Mouse (Mus musculus) macrophage (primary cell): ENCODE measurements at regions not wholly inside any gene's neighbourhood (a gene's known extent, or its start where the extent isn't known, plus 50 kb on each side); places are given as distances from the start of the nearest gene placed in this dataset.
A peak's percentile ranks its signal among the peaks of the same experiment; 100 is the strongest.

Source experiments
- H3K27ac ChIP-seq: fragments of 350-480 bp; formaldehyde crosslinking; 2 replicates; pipeline ENCODE4 v1.9.0; 2021
- H3K36me3 ChIP-seq: fragments of 350-480 bp; formaldehyde crosslinking; 2 replicates; pipeline ENCODE4 v1.9.0; 2021; ENCODE audit errors: inconsistent target
- H3K4me3 ChIP-seq: fragments of 350-480 bp; formaldehyde crosslinking; 2 replicates; pipeline ENCODE4 v1.9.0; 2021; ENCODE audit errors: inconsistent target
- H3K79me2 ChIP-seq: fragments of 350-480 bp; formaldehyde crosslinking; 2 replicates; pipeline ENCODE4 v1.9.0; 2021; ENCODE audit errors: inconsistent target
- WGBS: methylation state at CpG from one replicate; pipeline ENCODE4 v1.1.7; 2026; ENCODE audit warnings: inconsistent platforms; ENCODE audit not compliant: missing documents; 5-methylcytosine and 5-hydroxymethylcytosine counted together

- H3K4me3 ChIP-seq, result no peak overlapping the region
- WGBS, result 91% methylated on average over 1 of the region's 1 CpGs
- no peak overlapping the region for H3K27ac ChIP-seq
- H3K36me3 ChIP-seq, result no peaks in the 10 kb centered on the region
- no peaks in the 10 kb centered on the region for H3K79me2 ChIP-seq
Observed at GRCm38 (mm10) chr10:16545445-16545844, 1177.6 kb upstream of the Cited2 start.

GRCm38 (mm10) chr10:16552861-16553635 lies 1170.0 kb upstream of the Cited2 start:
- H3K36me3 ChIP-seq, result no peaks in the 10 kb centered on the region
- WGBS, result 56% methylated on average over 3 of the region's 3 CpGs
- H3K79me2 ChIP-seq, result no peaks in the 10 kb centered on the region
- H3K4me3 ChIP-seq, result no peak overlapping the region
- no peak overlapping the region for H3K27ac ChIP-seq

DNA sequence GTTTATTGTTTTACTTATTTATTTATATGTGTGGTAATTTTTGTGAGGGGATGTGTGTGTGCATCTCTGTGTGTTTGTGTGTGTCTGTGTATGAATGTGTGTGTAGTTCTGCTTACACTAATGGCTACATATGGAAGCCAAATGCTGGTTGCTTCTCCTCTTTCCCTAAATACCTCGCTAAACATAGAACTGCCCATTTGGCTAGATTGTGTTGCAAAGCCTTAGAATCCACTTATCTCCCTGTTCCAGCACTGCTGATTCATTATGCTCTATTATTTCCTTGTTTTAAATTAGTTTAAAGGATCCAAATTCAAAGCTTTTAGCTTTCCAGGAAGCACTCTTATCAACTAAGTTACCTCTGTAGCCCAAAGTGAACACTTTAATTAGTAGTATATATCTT lies 1148.5 kb upstream of the Cited2 start:
- no peak overlapping the region for H3K27ac ChIP-seq
- H3K4me3 ChIP-seq, result no peak overlapping the region
- H3K36me3 ChIP-seq, result no peaks in the 10 kb centered on the region
- no peaks in the 10 kb centered on the region for H3K79me2 ChIP-seq
- 73% methylated on average over 1 of the region's 1 CpGs for WGBS

- no peak overlapping the region for H3K27ac ChIP-seq
- 95% methylated on average over 4 of the region's 4 CpGs for WGBS
- no peaks in the 10 kb centered on the region for H3K36me3 ChIP-seq
- H3K4me3 ChIP-seq, result no peak overlapping the region
- H3K79me2 ChIP-seq, result no peaks in the 10 kb centered on the region
Observed at GRCm38 (mm10) chr10:16578554-16579078, 1144.4 kb upstream of the Cited2 start.

GRCm38 (mm10) chr10:16580200-16580599 lies 1142.8 kb upstream of the Cited2 start:
- H3K79me2 ChIP-seq, result no peaks in the 10 kb centered on the region
- 97% methylated on average over 3 of the region's 3 CpGs for WGBS
- no peak overlapping the region for H3K4me3 ChIP-seq
- H3K27ac ChIP-seq, result no peak overlapping the region
- H3K36me3 ChIP-seq, result no peaks in the 10 kb centered on the region

GRCm38 (mm10) chr10:16588833-16589232 lies 1134.2 kb upstream of the Cited2 start:
- Histone ChIP-seq H3K27ac (peak overlapping the region; percentile 46), H3K79me2 (no peaks in the 10 kb centered on the region), H3K4me3 (no peak overlapping the region), H3K36me3 (no peaks in the 10 kb centered on the region)
- 92% methylated on average over 2 of the region's 2 CpGs for WGBS

DNA sequence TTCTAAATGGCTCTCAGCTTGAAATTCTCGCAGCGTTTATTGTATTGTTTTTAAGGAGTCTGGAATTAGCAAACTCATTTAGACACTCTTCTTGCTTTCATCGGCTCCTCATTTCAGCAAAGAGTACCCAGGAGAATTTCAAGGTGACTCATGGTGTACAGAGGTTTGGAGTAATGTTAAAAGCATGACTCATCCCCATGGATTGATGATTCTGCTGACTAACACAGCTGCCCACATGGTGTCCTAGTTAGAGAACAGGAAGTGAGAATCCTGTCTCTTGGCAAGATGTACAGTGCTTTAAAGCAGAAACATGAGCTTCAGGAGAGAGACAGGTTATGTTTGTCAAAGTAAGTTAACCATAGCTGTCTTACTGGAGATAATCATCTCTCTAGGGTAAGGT lies 1133.6 kb upstream of the Cited2 start:
- H3K79me2 ChIP-seq, result no peaks in the 10 kb centered on the region
- 78% methylated on average over 3 of the region's 3 CpGs for WGBS
- no peak overlapping the region for H3K4me3 ChIP-seq
- H3K36me3 ChIP-seq, result no peaks in the 10 kb centered on the region
- H3K27ac ChIP-seq, result peak overlapping the region; percentile 46

- 63% methylated on average over 4 of the region's 4 CpGs for WGBS
- Histone ChIP-seq H3K79me2 (no peaks in the 10 kb centered on the region), H3K36me3 (no peaks in the 10 kb centered on the region), H3K27ac (no peak overlapping the region), H3K4me3 (no peak overlapping the region)
Observed at GRCm38 (mm10) chr10:16592870-16593269, 1130.1 kb upstream of the Cited2 start.

DNA sequence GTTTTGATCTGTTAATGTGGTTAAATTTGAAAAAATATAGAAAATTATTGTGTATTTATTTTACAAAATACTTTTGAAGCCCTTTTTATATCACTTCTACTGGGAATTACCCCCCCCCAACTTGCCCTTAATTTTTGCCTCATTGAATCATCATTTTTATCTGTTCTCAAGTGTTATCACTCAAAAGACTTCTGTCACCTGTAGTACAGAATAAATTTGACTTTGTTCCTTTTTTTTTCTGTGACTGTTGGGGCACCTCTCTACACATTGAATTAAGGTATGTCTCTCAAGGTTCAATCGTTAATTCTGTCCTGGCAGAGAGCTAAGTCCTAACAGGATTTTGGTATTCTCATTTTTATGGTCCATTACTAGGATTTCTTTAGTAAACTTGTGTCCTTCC lies 1123.0 kb upstream of the Cited2 start:
- H3K4me3 ChIP-seq, result no peak overlapping the region
- no peaks in the 10 kb centered on the region for H3K36me3 ChIP-seq
- H3K79me2 ChIP-seq, result no peaks in the 10 kb centered on the region
- 100% methylated on average over 1 of the region's 1 CpGs for WGBS
- no peak overlapping the region for H3K27ac ChIP-seq

DNA sequence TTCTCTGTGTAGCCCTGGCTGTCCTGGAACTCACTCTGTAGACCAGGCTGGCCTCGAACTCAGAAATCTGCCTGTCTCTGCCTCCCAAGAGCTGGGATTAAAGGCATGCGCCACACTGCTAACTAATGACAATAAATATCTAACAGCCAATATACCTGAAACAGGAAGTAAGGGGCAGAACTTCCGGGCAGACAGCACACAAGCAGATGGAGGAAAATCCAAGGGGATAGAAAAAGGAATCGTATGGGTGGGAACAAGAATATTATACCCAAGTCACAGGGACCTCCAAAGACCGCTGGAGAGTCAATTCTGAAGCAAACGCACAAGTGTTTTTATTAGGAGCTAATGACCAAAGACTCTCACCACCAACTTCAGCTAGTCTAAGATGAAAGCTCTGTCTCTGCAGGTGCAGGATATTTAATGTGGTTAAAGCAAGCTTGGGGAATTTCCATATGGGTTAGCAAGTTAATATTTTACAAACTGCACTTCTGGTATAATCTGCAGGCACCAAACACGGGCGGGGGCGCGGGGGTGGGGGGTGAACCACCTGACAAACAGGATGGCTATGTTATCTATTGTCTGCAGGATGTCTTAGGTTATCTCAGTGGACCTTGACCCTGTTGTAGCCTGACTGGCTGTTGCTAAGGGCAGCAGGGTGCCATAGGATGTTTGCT lies 1122.3 kb upstream of the Cited2 start:
- Histone ChIP-seq H3K36me3 (no peaks in the 10 kb centered on the region), H3K79me2 (no peaks in the 10 kb centered on the region), H3K27ac (no peak overlapping the region), H3K4me3 (no peak overlapping the region)
- 78% methylated on average over 10 of the region's 10 CpGs for whole genome bisulfite sequencing

DNA sequence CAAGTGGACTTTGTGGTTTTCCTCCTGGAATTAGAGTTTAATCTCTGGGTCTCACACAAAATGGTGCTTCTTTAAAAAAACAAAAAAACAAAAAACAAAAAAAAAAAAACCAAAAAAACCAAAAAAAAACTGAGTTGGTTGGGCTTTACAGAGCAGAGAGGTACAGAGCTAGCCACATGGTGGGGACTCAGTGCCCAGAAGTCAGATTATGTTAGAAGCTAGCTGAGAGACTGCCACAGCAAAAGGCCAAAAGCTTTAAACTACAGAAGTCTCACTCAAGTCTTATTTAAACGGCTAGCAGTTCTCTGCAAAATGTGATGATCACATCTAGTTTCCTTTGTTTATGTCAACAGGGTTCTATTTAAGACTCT lies 1121.8 kb upstream of the Cited2 start:
- Histone ChIP-seq H3K79me2 (no peaks in the 10 kb centered on the region), H3K4me3 (no peak overlapping the region), H3K36me3 (no peaks in the 10 kb centered on the region), H3K27ac (no peak overlapping the region)
- whole genome bisulfite sequencing, result 92% methylated on average over 1 of the region's 1 CpGs

- Histone ChIP-seq H3K4me3 (no peak overlapping the region), H3K79me2 (no peaks in the 10 kb centered on the region), H3K36me3 (no peaks in the 10 kb centered on the region), H3K27ac (no peak overlapping the region)
- 96% methylated on average over 3 of the region's 3 CpGs for WGBS
Observed at GRCm38 (mm10) chr10:16608339-16608738, 1114.7 kb upstream of the Cited2 start.

GRCm38 (mm10) chr10:16618752-16619151 lies 1104.3 kb upstream of the Cited2 start:
- WGBS, result 100% methylated on average over 2 of the region's 2 CpGs

GRCm38 (mm10) chr10:16619584-16619983 lies 1103.4 kb upstream of the Cited2 start:
- no peaks in the 10 kb centered on the region for H3K79me2 ChIP-seq
- whole genome bisulfite sequencing, result 93% methylated on average over 2 of the region's 2 CpGs
- no peak overlapping the region for H3K4me3 ChIP-seq
- H3K36me3 ChIP-seq, result no peaks in the 10 kb centered on the region
- H3K27ac ChIP-seq, result no peak overlapping the region

More at GRCm38 (mm10) chr10:16618752-16619151, 1104.3 kb upstream of the Cited2 start:
- no peak overlapping the region for H3K4me3 ChIP-seq
- H3K79me2 ChIP-seq, result no peaks in the 10 kb centered on the region
- no peak overlapping the region for H3K27ac ChIP-seq
- no peaks in the 10 kb centered on the region for H3K36me3 ChIP-seq

DNA sequence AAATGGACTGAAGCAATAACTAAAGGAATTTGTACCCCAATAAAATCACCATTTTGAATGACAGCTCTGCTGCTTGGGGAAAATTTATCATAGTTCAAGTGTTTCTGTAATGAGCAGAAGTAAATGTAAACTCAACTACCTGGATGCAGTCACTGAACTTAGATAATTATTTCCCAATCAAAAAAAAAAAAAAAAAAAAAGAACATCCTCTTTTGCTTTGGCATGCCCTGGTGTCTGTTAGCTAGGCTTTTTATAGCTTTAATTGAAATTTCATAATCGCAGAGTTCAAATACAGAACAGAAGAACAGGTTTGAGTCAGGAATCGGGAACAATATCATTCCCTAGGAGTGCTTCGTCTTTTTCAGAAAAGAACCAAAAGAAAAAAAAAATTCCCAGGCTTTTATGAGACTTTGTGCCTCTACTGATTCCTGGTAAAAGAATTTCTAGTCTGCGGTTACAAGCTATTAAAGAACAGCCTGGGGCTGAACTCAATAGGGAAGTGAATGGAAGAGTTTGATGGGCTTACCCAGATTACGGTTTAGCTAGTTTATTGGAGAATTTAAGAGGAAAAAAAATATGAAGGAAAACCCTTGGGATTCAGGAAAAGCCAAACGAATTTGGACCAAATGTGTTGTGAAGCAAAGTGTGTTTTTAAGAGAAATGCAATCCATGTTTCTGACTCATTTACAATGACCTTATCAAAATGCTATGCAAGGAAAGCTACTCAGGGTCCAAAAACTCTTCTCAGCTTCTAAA lies 1102.0 kb upstream of the Cited2 start:
- Histone ChIP-seq H3K27ac (no peak overlapping the region), H3K79me2 (no peaks in the 10 kb centered on the region), H3K36me3 (no peaks in the 10 kb centered on the region), H3K4me3 (no peak overlapping the region)
- WGBS, result 55% methylated on average over 6 of the region's 6 CpGs
